Mouse (Mus musculus): ENCODE results near the gene Arhgef28. TPM values are rescaled to one million over a fixed set of nuclear protein-coding genes. Genes with fewer than 3 reads are reported as not detected.

The Arhgef28 gene
- total and polyA plus RNA-seq, 3 experiments, result not detected

GRCm38 (mm10) chr13:98147532-98147931, 58.7 kb downstream of the Arhgef28 start:
- Histone ChIP-seq H3K9ac (ENCODE audit: control insufficient read depth, low read depth, low read length, poor library complexity, severe bottlenecking) (no peak overlapping the region), H3K4me1 (ENCODE audit: control insufficient read depth in 1 of 2, insufficient read depth in 2 of 2, low read length in 2 of 2) (no peaks in the 10 kb centered on the region), H3K27me3 (ENCODE audit: control insufficient read depth in 1 of 2, insufficient read depth in 2 of 2, low read length in 2 of 2) (no peaks in the 10 kb centered on the region; a peak in 1 of 4 replicates), H3K27ac (ENCODE audit: control insufficient read depth, low read depth, low read length) (no peak overlapping the region), H3K36me3 (ENCODE audit: control insufficient read depth in 1 of 2, insufficient read depth in 2 of 2, low read length in 2 of 2) (no peaks in the 10 kb centered on the region), H3K79me2 (ENCODE audit: control insufficient read depth, insufficient read depth, low read length, poor library complexity) (no peaks in the 10 kb centered on the region), H3K9me3 (replicated peaks; ENCODE audit: insufficient read depth, low read length) (no peaks in the 10 kb centered on the region), H3K4me3 (ENCODE audit: control insufficient read depth in 1 of 2, insufficient read depth in 1 of 2, low read depth in 2 of 2, low read length in 2 of 2) (no peak overlapping the region)
- DNase-seq (ENCODE audit: low read depth, low spot score), result no peak
- no peak for TF ChIP-seq USF1 (IDR thresholded peaks at IDR 0.05; ENCODE audit: low read depth, low read length)
- no peak for TF ChIP-seq MAFK (IDR thresholded peaks at IDR 0.05; ENCODE audit: borderline replicate concordance, low read depth, low read length)
- TF ChIP-seq MXI1 (IDR thresholded peaks at IDR 0.05; ENCODE audit: low read depth, low read length), result no peak
- no peak for TF ChIP-seq KAT2A (conservative IDR thresholded peaks at IDR 0.05; ENCODE audit: low read depth, low read length)
- TF ChIP-seq GATA1 (IDR thresholded peaks at IDR 0.05; ENCODE audit: low read depth, low read length), result no peak
- no peak for TF ChIP-seq E2F4 (IDR thresholded peaks at IDR 0.05; ENCODE audit: borderline replicate concordance, low read depth, low read length)
- no peak for TF ChIP-seq NELFE (IDR thresholded peaks at IDR 0.05; ENCODE audit: low read depth, low read length)
- no peak for TF ChIP-seq SMC3 (IDR thresholded peaks at IDR 0.05; ENCODE audit: low read depth, low read length)
- no peak for TF ChIP-seq SIN3A (IDR thresholded peaks at IDR 0.05; ENCODE audit: low read length)
- no peak for TF ChIP-seq USF2 (IDR thresholded peaks at IDR 0.05; ENCODE audit: borderline replicate concordance in 1 of 2, insufficient read depth in 1 of 2, low read depth in 1 of 2, low read length in 2 of 2)
- TF ChIP-seq HCFC1 (IDR thresholded peaks at IDR 0.05; ENCODE audit: low read depth, low read length), result no peak
- no peak for TF ChIP-seq RCOR1 (IDR thresholded peaks at IDR 0.05; ENCODE audit: low read depth, low read length)

- Histone ChIP-seq H3K4me1 (ENCODE audit: control insufficient read depth in 1 of 2, insufficient read depth in 2 of 2, low read length in 2 of 2) (no peaks in the 10 kb centered on the region), H3K27me3 (ENCODE audit: control insufficient read depth in 1 of 2, insufficient read depth in 2 of 2, low read length in 2 of 2) (no peaks in the 10 kb centered on the region; a peak in 1 of 4 replicates), H3K79me2 (ENCODE audit: control insufficient read depth, insufficient read depth, low read length, poor library complexity) (no peaks in the 10 kb centered on the region), H3K9me3 (replicated peaks; ENCODE audit: insufficient read depth, low read length) (no peaks in the 10 kb centered on the region), H3K36me3 (ENCODE audit: control insufficient read depth in 1 of 2, insufficient read depth in 2 of 2, low read length in 2 of 2) (no peaks in the 10 kb centered on the region), H3K4me3 (ENCODE audit: control insufficient read depth in 1 of 2, insufficient read depth in 1 of 2, low read depth in 2 of 2, low read length in 2 of 2) (no peak overlapping the region), H3K27ac (ENCODE audit: control insufficient read depth, low read depth, low read length) (no peak overlapping the region), H3K9ac (ENCODE audit: control insufficient read depth, low read depth, low read length, poor library complexity, severe bottlenecking) (no peak overlapping the region)
- no peak for DNase-seq (ENCODE audit: low read depth, low spot score)
- TF ChIP-seq KAT2A (conservative IDR thresholded peaks at IDR 0.05; ENCODE audit: low read depth, low read length) (no peak), MAX (IDR thresholded peaks at IDR 0.05; ENCODE audit: low read length) (no peak), HCFC1 (IDR thresholded peaks at IDR 0.05; ENCODE audit: low read depth, low read length) (no peak), SIN3A (IDR thresholded peaks at IDR 0.05; ENCODE audit: low read length) (no peak), POLR2AphosphoS2 (IDR thresholded peaks at IDR 0.05; ENCODE audit: low read length) (no peak), UBTF (IDR thresholded peaks at IDR 0.05; ENCODE audit: borderline replicate concordance, insufficient read depth, low read depth, low read length) (no peak), ELF1 (IDR thresholded peaks at IDR 0.05; ENCODE audit: low read depth, low read length) (no peak), MEF2A (IDR thresholded peaks at IDR 0.05; ENCODE audit: extremely low read depth, insufficient replicate concordance, low read depth, low read length, poor library complexity, severe bottlenecking) (no peak), EP300 (IDR thresholded peaks at IDR 0.05; ENCODE audit: low read depth in 1 of 2, low read length in 2 of 2) (no peak)
Observed at GRCm38 (mm10) chr13:98146573-98147160, 59.6 kb downstream of the Arhgef28 start.
